Mouse (Mus musculus): ENCODE measurements around the gene Plxna1. TPM values are rescaled to one million over a fixed set of nuclear protein-coding genes. Genes with fewer than 3 reads are reported as not detected.

Gene Plxna1
- polyA plus RNA-seq, 1 experiment, result not detected

DNA sequence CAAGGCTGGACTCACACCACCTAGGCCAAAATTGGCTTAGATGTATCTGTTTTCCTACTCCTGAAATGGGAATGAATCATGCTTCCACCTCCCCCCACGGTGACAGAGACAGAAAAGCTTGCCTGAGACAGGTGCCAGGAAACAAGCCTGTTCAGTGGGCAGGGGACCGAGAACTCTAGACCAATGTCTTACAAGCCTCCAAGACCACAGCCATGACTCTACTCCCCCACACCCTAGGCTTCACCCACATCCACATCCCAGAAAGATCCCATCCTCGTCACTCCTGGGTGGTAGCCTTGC lies 17.0 kb downstream of the Plxna1 start:
- Histone ChIP-seq H3K27ac (ENCODE audit: insufficient read depth, low read depth, low read length) (no peak overlapping the region), H3K4me1 (ENCODE audit: control insufficient read depth, insufficient read depth, low read length) (peaks cover 34% of the 10 kb centered on the region), H3K4me3 (ENCODE audit: insufficient read depth, low read depth, low read length) (no peak overlapping the region)
- TF ChIP-seq CTCF (IDR thresholded peaks at IDR 0.05; ENCODE audit: insufficient read depth, low read depth, low read length), result no peak
- TF ChIP-seq POLR2A (IDR thresholded peaks at IDR 0.05; ENCODE audit: insufficient read depth, low read depth, low read length), result no peak
- WGBS, result 75% methylated on average over 3 of the region's 3 CpGs

DNA sequence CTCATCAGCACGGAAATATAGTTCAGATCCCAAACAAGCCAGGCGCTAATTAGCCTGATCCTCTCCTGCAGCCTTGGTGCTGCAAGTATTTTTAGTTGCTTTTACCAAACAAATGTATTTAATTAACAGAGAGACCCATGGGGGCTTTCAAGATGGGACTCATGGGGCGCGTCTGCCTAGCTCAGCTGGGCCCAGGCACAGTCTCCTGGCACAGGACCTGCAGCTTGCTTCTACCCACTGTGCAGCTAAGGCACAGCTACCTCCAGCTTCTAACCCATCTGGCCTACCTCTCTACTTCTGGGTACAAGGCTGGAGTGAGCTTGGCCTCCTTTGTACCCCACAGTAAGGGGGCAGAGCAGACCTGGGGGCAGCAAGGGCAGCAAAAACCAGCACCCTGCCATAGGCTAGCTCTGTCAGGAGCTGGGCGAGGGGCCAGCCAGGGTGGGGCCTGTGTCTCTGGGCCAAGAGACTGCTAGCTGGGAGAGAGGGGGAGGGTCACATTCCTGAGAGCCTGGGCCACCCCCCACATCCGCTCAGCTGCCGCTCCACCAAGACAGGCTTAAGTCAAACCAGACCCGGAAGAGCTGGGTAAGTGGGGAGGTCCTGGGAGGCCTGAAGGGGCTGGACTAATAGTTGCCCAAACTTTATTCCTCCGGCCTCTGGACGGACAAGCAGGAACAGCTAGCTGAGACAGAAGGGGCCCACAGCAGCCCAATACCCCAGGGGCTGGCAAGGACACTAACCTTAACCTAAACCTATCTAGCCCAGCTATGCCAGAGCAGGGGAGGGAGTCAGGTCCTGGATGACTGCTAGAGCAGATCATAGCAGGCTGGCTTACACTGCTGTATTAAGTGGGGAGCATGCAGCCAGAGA lies 17.6 kb downstream of the Plxna1 start:
- Histone ChIP-seq H3K4me1 (ENCODE audit: control insufficient read depth, insufficient read depth, low read length) (peaks cover 28% of the 10 kb centered on the region), H3K4me3 (ENCODE audit: insufficient read depth, low read depth, low read length) (no peak overlapping the region), H3K27ac (ENCODE audit: insufficient read depth, low read depth, low read length) (no peak overlapping the region)
- TF ChIP-seq POLR2A (IDR thresholded peaks at IDR 0.05; ENCODE audit: insufficient read depth, low read depth, low read length), result no peak
- TF ChIP-seq CTCF (IDR thresholded peaks at IDR 0.05; ENCODE audit: insufficient read depth, low read depth, low read length), result no peak
- 49% methylated on average over 10 of the region's 10 CpGs for WGBS

- no peak overlapping the region for H3K4me3 ChIP-seq (ENCODE audit: insufficient read depth, low read depth, low read length)
- H3K27ac ChIP-seq (ENCODE audit: insufficient read depth, low read depth, low read length), result no peak overlapping the region
- WGBS, result 91% methylated on average over 4 of the region's 4 CpGs
- H3K4me1 ChIP-seq (ENCODE audit: control insufficient read depth, insufficient read depth, low read length), result peaks cover 35% of the 10 kb centered on the region
- no peak for TF ChIP-seq POLR2A (IDR thresholded peaks at IDR 0.05; ENCODE audit: insufficient read depth, low read depth, low read length)
- no peak for TF ChIP-seq CTCF (IDR thresholded peaks at IDR 0.05; ENCODE audit: insufficient read depth, low read depth, low read length)
Observed at GRCm38 (mm10) chr6:89341981-89342380, 20.4 kb downstream of the Plxna1 start.

DNA sequence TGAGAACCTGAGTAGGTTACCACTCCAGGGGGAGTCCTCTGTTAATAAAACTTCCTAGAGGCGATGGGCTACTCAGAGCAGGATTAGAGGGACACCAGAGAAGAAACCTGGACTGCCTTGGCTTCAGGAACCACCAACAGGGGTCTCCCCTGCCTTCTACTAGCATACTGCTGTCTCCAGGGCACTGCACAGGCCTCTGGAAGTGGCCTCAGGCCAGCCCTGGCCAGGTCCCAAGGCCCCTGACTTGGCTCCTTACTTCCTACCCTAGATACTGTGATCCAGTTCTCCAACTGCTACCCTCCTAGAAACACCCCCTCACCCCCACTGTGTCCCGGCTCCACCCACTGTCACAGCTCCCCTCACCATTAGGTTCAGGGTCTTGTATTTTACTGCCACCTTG lies 23.0 kb downstream of the Plxna1 start:
- Histone ChIP-seq H3K4me3 (ENCODE audit: insufficient read depth, low read depth, low read length) (no peak overlapping the region), H3K27ac (ENCODE audit: insufficient read depth, low read depth, low read length) (no peak overlapping the region), H3K4me1 (ENCODE audit: control insufficient read depth, insufficient read depth, low read length) (peaks cover 35% of the 10 kb centered on the region)
- WGBS, result 62% methylated on average over 2 of the region's 2 CpGs
- no peak for TF ChIP-seq POLR2A (IDR thresholded peaks at IDR 0.05; ENCODE audit: insufficient read depth, low read depth, low read length)

DNA sequence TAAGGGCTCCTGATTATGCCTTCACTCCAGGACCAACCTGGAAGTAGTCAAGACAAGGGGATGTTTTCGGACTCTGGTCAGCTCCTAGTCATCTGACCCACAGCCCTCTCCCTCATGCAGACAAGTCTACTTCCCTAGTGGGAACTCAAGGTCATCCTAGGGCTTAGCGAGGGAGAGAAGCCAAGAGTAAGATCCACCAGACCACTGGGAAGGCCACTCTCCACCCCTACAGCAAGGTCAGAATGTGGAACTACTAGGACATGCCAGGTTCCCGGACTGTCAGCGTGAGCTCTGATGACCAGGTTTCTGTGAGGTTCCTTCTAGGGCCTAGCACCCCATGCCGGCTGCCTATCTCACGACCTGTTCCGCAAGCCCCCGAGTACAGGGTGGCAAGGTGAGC lies 23.7 kb downstream of the Plxna1 start:
- no peak for TF ChIP-seq CTCF (IDR thresholded peaks at IDR 0.05; ENCODE audit: insufficient read depth, low read depth, low read length)
- no peak for TF ChIP-seq POLR2A (IDR thresholded peaks at IDR 0.05; ENCODE audit: insufficient read depth, low read depth, low read length)
- peaks cover 37% of the 10 kb centered on the region for H3K4me1 ChIP-seq (ENCODE audit: control insufficient read depth, insufficient read depth, low read length)
- no peak overlapping the region for H3K4me3 ChIP-seq (ENCODE audit: insufficient read depth, low read depth, low read length)
- 96% methylated on average over 8 of the region's 8 CpGs for WGBS
- no peak overlapping the region for H3K27ac ChIP-seq (ENCODE audit: insufficient read depth, low read depth, low read length)

- H3K27ac ChIP-seq (ENCODE audit: insufficient read depth, low read depth, low read length), result no peak overlapping the region
- no peak overlapping the region for H3K4me3 ChIP-seq (ENCODE audit: insufficient read depth, low read depth, low read length)
- peaks cover 39% of the 10 kb centered on the region for H3K4me1 ChIP-seq (ENCODE audit: control insufficient read depth, insufficient read depth, low read length)
- TF ChIP-seq CTCF (IDR thresholded peaks at IDR 0.05; ENCODE audit: insufficient read depth, low read depth, low read length), result no peak
- no peak for TF ChIP-seq POLR2A (IDR thresholded peaks at IDR 0.05; ENCODE audit: insufficient read depth, low read depth, low read length)
- 41% methylated on average over 9 of the region's 9 CpGs for WGBS
Observed at GRCm38 (mm10) chr6:89337574-89337973, 24.8 kb downstream of the Plxna1 start.

- Histone ChIP-seq H3K4me1 (ENCODE audit: control insufficient read depth, insufficient read depth, low read length) (peaks cover 39% of the 10 kb centered on the region), H3K4me3 (ENCODE audit: insufficient read depth, low read depth, low read length) (no peak overlapping the region), H3K27ac (ENCODE audit: insufficient read depth, low read depth, low read length) (no peak overlapping the region)
- TF ChIP-seq POLR2A (IDR thresholded peaks at IDR 0.05; ENCODE audit: insufficient read depth, low read depth, low read length) (no peak), CTCF (IDR thresholded peaks at IDR 0.05; ENCODE audit: insufficient read depth, low read depth, low read length) (no peak)
- WGBS, result 49% methylated on average over 12 of the region's 12 CpGs
Observed at GRCm38 (mm10) chr6:89333964-89334702, 28.3 kb downstream of the Plxna1 start.

DNA sequence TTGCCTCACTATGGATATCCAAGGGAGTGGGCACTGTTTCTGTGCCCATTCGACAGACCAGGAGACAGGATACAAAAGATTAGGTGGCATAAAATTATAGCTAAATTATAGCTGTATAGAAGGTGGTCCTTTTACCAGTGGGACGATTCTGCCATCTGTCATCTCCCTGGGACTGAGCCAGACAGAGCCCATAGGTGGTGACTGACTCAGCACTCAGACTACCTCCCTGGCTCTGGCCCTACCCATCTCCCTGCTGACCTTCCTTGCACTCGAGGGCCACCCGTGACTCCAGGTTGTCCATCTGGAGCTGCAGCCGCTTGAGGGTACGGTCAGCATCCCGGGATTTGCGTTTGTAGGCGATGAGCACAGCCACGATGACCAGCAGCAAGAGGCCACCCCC lies 31.5 kb downstream of the Plxna1 start:
- Histone ChIP-seq H3K4me3 (ENCODE audit: insufficient read depth, low read depth, low read length) (no peak overlapping the region), H3K27ac (ENCODE audit: insufficient read depth, low read depth, low read length) (no peak overlapping the region), H3K4me1 (ENCODE audit: control insufficient read depth, insufficient read depth, low read length) (peaks cover 32% of the 10 kb centered on the region)
- TF ChIP-seq POLR2A (IDR thresholded peaks at IDR 0.05; ENCODE audit: insufficient read depth, low read depth, low read length) (no peak), CTCF (IDR thresholded peaks at IDR 0.05; ENCODE audit: insufficient read depth, low read depth, low read length) (no peak)
- WGBS, result 92% methylated on average over 10 of the region's 10 CpGs

DNA sequence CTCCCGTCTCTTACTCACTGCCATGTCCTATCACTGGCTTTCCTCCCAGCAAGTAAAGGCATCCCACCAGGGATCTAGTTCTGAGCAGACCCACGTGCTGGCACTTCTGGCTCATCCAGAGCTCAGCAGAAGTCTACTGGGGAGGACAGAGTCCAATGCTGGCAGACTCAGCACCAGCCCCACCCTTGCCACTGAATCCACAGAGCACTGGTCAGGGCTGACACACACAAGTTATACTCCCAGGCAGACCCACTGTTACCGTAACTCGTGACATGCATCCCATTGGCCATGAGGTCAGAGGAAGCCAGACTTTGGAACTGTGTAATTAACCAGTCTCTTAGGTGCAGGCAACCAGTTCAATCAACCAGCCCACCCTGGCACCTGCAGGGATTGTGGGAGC lies 33.8 kb downstream of the Plxna1 start:
- 80% methylated on average over 4 of the region's 4 CpGs for WGBS

More for the DNA sequence above, 33.8 kb downstream of the Plxna1 start:
- no peak overlapping the region for H3K27ac ChIP-seq (ENCODE audit: insufficient read depth, low read depth, low read length)
- TF ChIP-seq CTCF (IDR thresholded peaks at IDR 0.05; ENCODE audit: insufficient read depth, low read depth, low read length), result no peak
- no peak for TF ChIP-seq POLR2A (IDR thresholded peaks at IDR 0.05; ENCODE audit: insufficient read depth, low read depth, low read length)
- H3K4me1 ChIP-seq (ENCODE audit: control insufficient read depth, insufficient read depth, low read length), result peaks cover 13% of the 10 kb centered on the region
- no peak overlapping the region for H3K4me3 ChIP-seq (ENCODE audit: insufficient read depth, low read depth, low read length)
